Comparison of ENCODE assay signal across 11 mouse cellular contexts in the genomic region with DNA sequence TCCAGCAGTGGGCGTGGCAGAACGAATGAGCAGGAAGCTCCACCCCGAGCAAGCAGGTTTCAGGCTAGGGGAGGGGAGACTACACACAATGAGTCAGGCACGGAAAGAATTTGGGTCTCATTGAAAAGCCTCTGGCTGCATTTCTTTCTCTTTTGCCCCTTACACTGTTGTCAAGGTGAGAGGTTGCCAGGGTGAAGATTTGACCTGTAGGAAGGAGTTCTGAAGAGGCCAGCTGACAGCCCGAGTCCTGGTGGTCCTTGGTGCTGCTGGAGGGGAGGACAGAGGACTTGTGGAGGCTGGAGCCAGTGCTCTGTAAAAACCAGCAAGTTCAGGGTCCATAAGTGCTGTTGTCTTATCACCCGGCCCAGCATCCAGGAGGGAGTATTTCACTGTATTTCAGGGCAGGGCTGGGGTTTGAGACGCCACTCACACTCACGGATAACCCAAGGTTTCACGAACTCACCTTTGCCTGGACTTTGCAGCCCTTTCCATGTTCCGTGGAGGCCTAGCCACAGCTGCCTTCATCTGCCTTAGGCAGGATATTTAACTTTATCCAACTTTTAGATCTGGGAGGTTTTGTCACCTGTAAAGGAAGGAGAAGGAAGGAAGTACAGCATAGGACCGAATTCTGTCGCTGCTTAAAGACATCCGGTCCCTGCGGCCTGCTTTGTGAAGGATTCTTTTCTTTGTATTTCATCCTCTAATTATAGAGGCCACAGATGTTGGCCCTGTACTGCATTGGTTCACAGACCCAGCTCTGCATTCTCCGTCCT. TPM values are rescaled to one million over a fixed set of nuclear protein-coding genes. Genes with fewer than 3 reads are reported as not detected.
DNase-seq lines count a peak whose midpoint lies in the region; ATAC-seq lines count a peak whose summit lies in the region.
"Had no signal": no experiment of that assay in that cellular context is flagged by ENCODE, and none has a peak within 500 bp of the region (broad histone marks: within the 10 kb centered on the region; RNA-seq: fewer than 3 reads in every experiment).

No protein-coding gene starts in this region.

- H3K27ac ChIP-seq in kidney, embryonic 15.5 days: peak overlapping the region; percentile 88
- H3K27ac ChIP-seq in embryonic facial prominence, embryonic 11.5 days (replicated peaks; ENCODE audit: low read depth, low read length): peak overlapping the region; percentile 59
- no peak overlapping the region; the same call in 1 of the 2 replicates for H3K27ac ChIP-seq in intestine, embryonic 16.5 days (ENCODE audit: low read length)

- DNase-seq in kidney, adult 8-10 months: no peak
- DNase-seq in WW6 (ENCODE audit: low read depth, low spot score): peak; percentile 59
- DNase-seq in embryonic facial prominence, embryonic 11.5 days (ENCODE audit: low spot score): peak; percentile 58
- no peak for DNase-seq in cerebellum, postnatal 25 days
- DNase-seq: adrenal gland, postnatal 36 days; thymus, postnatal 4 days had no signal

- ATAC-seq in kidney, embryonic 15.5 days (replicated peaks; ENCODE audit: low FRiP score): peak; percentile 33; the same call in 1 of the 2 replicates
- ATAC-seq in embryonic facial prominence, embryonic 11.5 days (replicated peaks; ENCODE audit: insufficient number of reproducible peaks, low FRiP score, low TSS enrichment, low read depth): 0 out of 2 replicates have a peak, but pooled peaks have one; percentile 48
- ATAC-seq in intestine, embryonic 16.5 days: 0 out of 2 replicates have a peak, but pooled peaks have one; percentile 36
- no peak for ATAC-seq in cerebellum, adult (ENCODE audit: insufficient number of reproducible peaks, low FRiP score, low TSS enrichment)
- ATAC-seq: midbrain, embryonic 16.5 days had no signal

- H3K9me3 ChIP-seq in kidney, embryonic 15.5 days (replicated peaks): no peaks in the 10 kb centered on the region
- H3K9me3 ChIP-seq in embryonic facial prominence, embryonic 11.5 days (replicated peaks; ENCODE audit: control insufficient read depth, low read length): no peaks in the 10 kb centered on the region
- no peaks in the 10 kb centered on the region for H3K9me3 ChIP-seq in intestine, embryonic 16.5 days (ENCODE audit: control insufficient read depth, low read length)

- H3K4me3 ChIP-seq in kidney, embryonic 15.5 days (replicated peaks): no peak overlapping the region
- no peak overlapping the region for H3K4me3 ChIP-seq in embryonic facial prominence, embryonic 11.5 days (ENCODE audit: low read depth, low read length)
- H3K4me3 ChIP-seq in intestine, embryonic 16.5 days (ENCODE audit: low read length): no peak overlapping the region

- H3K4me1 ChIP-seq in kidney, embryonic 15.5 days: peaks cover 52% of the 10 kb centered on the region
- peaks cover 6% of the 10 kb centered on the region for H3K4me1 ChIP-seq in embryonic facial prominence, embryonic 11.5 days (ENCODE audit: control insufficient read depth, insufficient read depth, low read length)
- H3K4me1 ChIP-seq in intestine, embryonic 16.5 days (ENCODE audit: control insufficient read depth, insufficient read depth, low read length): peaks cover 33% of the 10 kb centered on the region

- H3K9ac ChIP-seq in kidney, embryonic 15.5 days: no peak overlapping the region
- H3K9ac ChIP-seq in embryonic facial prominence, embryonic 11.5 days (replicated peaks; ENCODE audit: low read length): no peak overlapping the region
- H3K9ac ChIP-seq in intestine, embryonic 16.5 days (ENCODE audit: low read depth, low read length): no peak overlapping the region

- no peaks in the 10 kb centered on the region for H3K27me3 ChIP-seq in kidney, embryonic 15.5 days
- H3K27me3 ChIP-seq in embryonic facial prominence, embryonic 11.5 days (ENCODE audit: control insufficient read depth, insufficient read depth, low read length): no peaks in the 10 kb centered on the region
- no peaks in the 10 kb centered on the region for H3K27me3 ChIP-seq in intestine, embryonic 16.5 days (replicated peaks; ENCODE audit: control insufficient read depth, insufficient read depth, low read length)

- no peaks in the 10 kb centered on the region for H3K36me3 ChIP-seq in kidney, embryonic 15.5 days
- H3K36me3 ChIP-seq in embryonic facial prominence, embryonic 11.5 days (replicated peaks; ENCODE audit: control insufficient read depth, insufficient read depth, low read depth, low read length): no peaks in the 10 kb centered on the region
- no peaks in the 10 kb centered on the region for H3K36me3 ChIP-seq in intestine, embryonic 16.5 days (ENCODE audit: control insufficient read depth, insufficient read depth, low read length)
- H3K36me3 ChIP-seq: G1E had no signal

- 43% methylated on average over 14 of the region's 15 CpGs for WGBS in kidney, embryonic 15.5 days
- WGBS in embryonic facial prominence, embryonic 11.5 days: 21% methylated on average over 14 of the region's 15 CpGs
- WGBS in intestine, embryonic 16.5 days: 54% methylated on average over 14 of the region's 15 CpGs

- no peak overlapping the region for H3K4me2 ChIP-seq in kidney, embryonic 15.5 days
- H3K4me2 ChIP-seq in embryonic facial prominence, embryonic 11.5 days (ENCODE audit: low read depth, low read length): no peak overlapping the region
- H3K4me2 ChIP-seq in intestine, embryonic 16.5 days (ENCODE audit: low read depth, low read length): no peak overlapping the region

RNA-seq across cellular contexts. Expression of gene Sh3bp4, which starts 32.2 kb away (rescaled TPM):
- 25.4 and 28.7 TPM in 2 replicates for polyA plus RNA-seq in kidney, embryonic 15.5 days (2015; fragmentation: Nextera tagmentation; extraction: Ambion mirVana)
- 22.0 and 25.2 TPM in 2 replicates for polyA plus RNA-seq in embryonic facial prominence, embryonic 11.5 days (2014; fragmentation: Nextera tagmentation; extraction: Ambion mirVana)
- 13.5 and 14.2 TPM in 2 replicates for polyA plus RNA-seq in intestine, embryonic 16.5 days (2015; fragmentation: Nextera tagmentation; extraction: Ambion mirVana)
- polyA plus RNA-seq: G1E had no signal

Comparison
In these comparisons a context has a peak if more than half of its experiments do, and no peak if none do; other contexts are left out.
1. DNase-seq: peak in WW6 (single experiment) and embryonic facial prominence, embryonic 11.5 days (single experiment); none in kidney, adult 8-10 months (0 of 2) and cerebellum, postnatal 25 days (0 of 2).